Comparison of ENCODE assay signal across 9 mouse cellular contexts in genomic region chr7:29171562-29172097, GRCm38 (mm10). TPM values are rescaled to one million over a fixed set of nuclear protein-coding genes. Genes with fewer than 3 reads are reported as not detected.
A peak's percentile ranks its signal among the peaks of the same experiment; 100 is the strongest.
DNase-seq lines count a peak whose midpoint lies in the region; ATAC-seq lines count a peak whose summit lies in the region.
"Had no signal": no experiment of that assay in that cellular context is flagged by ENCODE, and none has a peak within 500 bp of the region (broad histone marks: within the 10 kb centered on the region; RNA-seq: fewer than 3 reads in every experiment).

No protein-coding gene starts in this region.

- H3K4me1 ChIP-seq in kidney, embryonic 15.5 days, result peaks cover 51% of the 10 kb centered on the region
- H3K4me1 ChIP-seq in brown adipose tissue, adult 24 weeks (ENCODE audit: control insufficient read depth, insufficient read depth, insufficient read length, low read length), result peaks cover 6% of the 10 kb centered on the region; the same call in 1 of the 2 replicates
- H3K4me1 ChIP-seq in intestine, embryonic 14.5 days (replicated peaks; ENCODE audit: control insufficient read depth, insufficient read depth, low read length), result peaks cover 16% of the 10 kb centered on the region
- peaks cover 16% of the 10 kb centered on the region for H3K4me1 ChIP-seq in neural tube, embryonic 11.5 days (ENCODE audit: control insufficient read depth, insufficient read depth, low read length)

- peaks cover 41% of the 10 kb centered on the region for H3K36me3 ChIP-seq in kidney, embryonic 15.5 days
- H3K36me3 ChIP-seq in intestine, embryonic 14.5 days (ENCODE audit: control insufficient read depth, insufficient read depth, low read length), result peaks cover 39% of the 10 kb centered on the region
- peaks cover 19% of the 10 kb centered on the region for H3K36me3 ChIP-seq in neural tube, embryonic 11.5 days (ENCODE audit: control insufficient read depth, insufficient read depth, low read length)

- peak overlapping the region; percentile 76 for H3K4me3 ChIP-seq in kidney, embryonic 15.5 days (replicated peaks)
- H3K4me3 ChIP-seq in brown adipose tissue, adult 24 weeks (ENCODE audit: insufficient read depth, low read depth, low read length), result peak overlapping the region; percentile 72
- H3K4me3 ChIP-seq in intestine, embryonic 14.5 days (ENCODE audit: low read depth, low read length), result peak overlapping the region; percentile 56
- H3K4me3 ChIP-seq in neural tube, embryonic 11.5 days (ENCODE audit: low read depth, low read length), result peak overlapping the region; percentile 60

- H3K9ac ChIP-seq in kidney, embryonic 15.5 days, result peak overlapping the region; percentile 49
- H3K9ac ChIP-seq in intestine, embryonic 14.5 days (ENCODE audit: low read length), result peak overlapping the region; percentile 32; the same call in 1 of the 2 replicates
- peak overlapping the region; percentile 5; the same call in 1 of the 2 replicates for H3K9ac ChIP-seq in neural tube, embryonic 11.5 days (ENCODE audit: low read length)

- H3K9me3 ChIP-seq in kidney, embryonic 15.5 days (replicated peaks), result no peaks in the 10 kb centered on the region
- no peaks in the 10 kb centered on the region for H3K9me3 ChIP-seq in intestine, embryonic 14.5 days (ENCODE audit: control insufficient read depth, low read length)
- H3K9me3 ChIP-seq in neural tube, embryonic 11.5 days (ENCODE audit: control insufficient read depth, low read length), result no peaks in the 10 kb centered on the region

- ATAC-seq in kidney, embryonic 15.5 days (replicated peaks; ENCODE audit: low FRiP score), result no peak
- ATAC-seq in intestine, embryonic 14.5 days (replicated peaks; ENCODE audit: low FRiP score, low TSS enrichment, low read depth), result no peak
- no peak for ATAC-seq in neural tube, embryonic 11.5 days (ENCODE audit: insufficient read depth, low FRiP score, low TSS enrichment)
- ATAC-seq in erythroblast, adult 5-6 weeks (replicated peaks; ENCODE audit: low FRiP score, poor library complexity, severe bottlenecking), result no peak
- no peak for ATAC-seq in CD4-positive, CD25-positive, alpha-beta regulatory T cell, adult 4 months

- no peak overlapping the region for H3K27ac ChIP-seq in kidney, embryonic 15.5 days
- H3K27ac ChIP-seq in brown adipose tissue, adult 24 weeks (replicated peaks; ENCODE audit: low read depth, low read length), result no peak overlapping the region
- no peak overlapping the region for H3K27ac ChIP-seq in intestine, embryonic 14.5 days (ENCODE audit: low read depth)
- H3K27ac ChIP-seq in neural tube, embryonic 11.5 days (ENCODE audit: low read depth, low read length), result no peak overlapping the region

- no peak for DNase-seq in kidney, adult 11 months
- DNase-seq in intestine, embryonic 14.5 days (ENCODE audit: low spot score), result peak; percentile 60
- no peak for DNase-seq in neural tube, embryonic 11.5 days (ENCODE audit: low spot score)
- no peak for DNase-seq in layer of hippocampus, adult 9-10 months (ENCODE audit: low spot score)
- DNase-seq: gastrocnemius, postnatal 25 days had no signal

- H3K27me3 ChIP-seq in kidney, embryonic 15.5 days, result peaks cover 43% of the 10 kb centered on the region
- peaks cover 37% of the 10 kb centered on the region for H3K27me3 ChIP-seq in intestine, embryonic 14.5 days (replicated peaks; ENCODE audit: control insufficient read depth, insufficient read depth, low read length)
- peaks cover 39% of the 10 kb centered on the region for H3K27me3 ChIP-seq in neural tube, embryonic 11.5 days (ENCODE audit: control insufficient read depth, insufficient read depth, low read length)

- H3K4me2 ChIP-seq in kidney, embryonic 15.5 days, result peak overlapping the region; percentile 92
- H3K4me2 ChIP-seq in intestine, embryonic 14.5 days (ENCODE audit: low read length), result peak overlapping the region; percentile 64
- H3K4me2 ChIP-seq in neural tube, embryonic 11.5 days (ENCODE audit: low read depth), result peak overlapping the region; percentile 67

- 6% methylated on average over 34 of the region's 34 CpGs for WGBS in kidney, embryonic 15.5 days
- 6% methylated on average over 32 of the region's 34 CpGs for WGBS in intestine, embryonic 14.5 days
- 6% methylated on average over 34 of the region's 34 CpGs for whole genome bisulfite sequencing in neural tube, embryonic 11.5 days

RNA-seq across cellular contexts. Expression of gene Spred3, which starts 1.4 kb away (rescaled TPM):
- polyA plus RNA-seq in kidney, embryonic 15.5 days (2015; fragmentation: Nextera tagmentation; extraction: Ambion mirVana), result 3.4 and 4.0 TPM in 2 replicates
- polyA plus RNA-seq in brown adipose tissue, adult 24 weeks (2012; ENCODE audit: insufficient read depth, insufficient read length, missing spikeins), result 0.32 and 1.2 TPM in 2 replicates
- 3.8 and 4.7 TPM in 2 replicates for polyA plus RNA-seq in intestine, embryonic 14.5 days (2014; fragmentation: Nextera tagmentation; extraction: Ambion mirVana)
- polyA plus RNA-seq in neural tube, embryonic 11.5 days (2014; fragmentation: Nextera tagmentation; extraction: Ambion mirVana), result 5.6 and 6.5 TPM in 2 replicates
- total RNA-seq in erythroblast, adult 5-6 weeks (2015; ENCODE audit: low replicate concordance), result 0.77 and 0.84 TPM in 2 replicates
- 0.84 and 0.85 TPM in 2 replicates for total RNA-seq in erythroblast, adult 5-6 weeks (2017; ENCODE audit: low replicate concordance)
- polyA plus RNA-seq in CD4-positive, CD25-positive, alpha-beta regulatory T cell, adult 4 months (2017; shearing (Covaris generic)), result under 1 TPM in 1 of 2 experiments, not detected in 1; 0.42 TPM

RNA-seq across cellular contexts. Expression of gene Ggn, which starts 1.6 kb away (rescaled TPM):
- 0.72 and 1.00 TPM in 2 replicates for polyA plus RNA-seq in kidney, embryonic 15.5 days (2015; fragmentation: Nextera tagmentation; extraction: Ambion mirVana)
- polyA plus RNA-seq in brown adipose tissue, adult 24 weeks (2012; ENCODE audit: insufficient read depth, insufficient read length, missing spikeins), result not detected in 2 replicates
- 0.58 and 1.0 TPM in 2 replicates for polyA plus RNA-seq in intestine, embryonic 14.5 days (2014; fragmentation: Nextera tagmentation; extraction: Ambion mirVana)
- polyA plus RNA-seq in neural tube, embryonic 11.5 days (2014; fragmentation: Nextera tagmentation; extraction: Ambion mirVana), result 0.34 and 0.46 TPM in 2 replicates
- total RNA-seq in erythroblast, adult 5-6 weeks (2015; ENCODE audit: low replicate concordance), result not detected in 2 replicates
- total RNA-seq in erythroblast, adult 5-6 weeks (2017; ENCODE audit: low replicate concordance), result not detected in 2 replicates
- polyA plus RNA-seq in CD4-positive, CD25-positive, alpha-beta regulatory T cell, adult 4 months (2017; shearing (Covaris generic)), result not detected

RNA-seq across cellular contexts. Expression of gene Psmd8, which starts 8.9 kb away (rescaled TPM):
- 263 and 266 TPM in 2 replicates for polyA plus RNA-seq in kidney, embryonic 15.5 days (2015; fragmentation: Nextera tagmentation; extraction: Ambion mirVana)
- polyA plus RNA-seq in brown adipose tissue, adult 24 weeks (2012; ENCODE audit: insufficient read depth, insufficient read length, missing spikeins), result 302 and 383 TPM in 2 replicates
- 277 and 280 TPM in 2 replicates for polyA plus RNA-seq in intestine, embryonic 14.5 days (2014; fragmentation: Nextera tagmentation; extraction: Ambion mirVana)
- polyA plus RNA-seq in neural tube, embryonic 11.5 days (2014; fragmentation: Nextera tagmentation; extraction: Ambion mirVana), result 321 and 325 TPM in 2 replicates
- total RNA-seq in erythroblast, adult 5-6 weeks (2015; ENCODE audit: low replicate concordance), result 37.1 and 71.3 TPM in 2 replicates
- total RNA-seq in erythroblast, adult 5-6 weeks (2017; ENCODE audit: low replicate concordance), result 50.2 and 52.3 TPM in 2 replicates
- 100 to 1,000 TPM; 163 to 175 TPM for polyA plus RNA-seq in CD4-positive, CD25-positive, alpha-beta regulatory T cell, adult 4 months (2017; shearing (Covaris generic))

RNA-seq across cellular contexts. Expression of gene Fam98c, which starts 15.6 kb away (rescaled TPM):
- 19.4 and 21.4 TPM in 2 replicates for polyA plus RNA-seq in kidney, embryonic 15.5 days (2015; fragmentation: Nextera tagmentation; extraction: Ambion mirVana)
- 9.9 and 10.5 TPM in 2 replicates for polyA plus RNA-seq in brown adipose tissue, adult 24 weeks (2012; ENCODE audit: insufficient read depth, insufficient read length, missing spikeins)
- 25.9 and 26.1 TPM in 2 replicates for polyA plus RNA-seq in intestine, embryonic 14.5 days (2014; fragmentation: Nextera tagmentation; extraction: Ambion mirVana)
- 17.2 and 19.1 TPM in 2 replicates for polyA plus RNA-seq in neural tube, embryonic 11.5 days (2014; fragmentation: Nextera tagmentation; extraction: Ambion mirVana)
- total RNA-seq in erythroblast, adult 5-6 weeks (2015; ENCODE audit: low replicate concordance), result 2.1 and 4.6 TPM in 2 replicates
- total RNA-seq in erythroblast, adult 5-6 weeks (2017; ENCODE audit: low replicate concordance), result 1.5 and 2.7 TPM in 2 replicates
- polyA plus RNA-seq in CD4-positive, CD25-positive, alpha-beta regulatory T cell, adult 4 months (2017; shearing (Covaris generic)), result 1 to 10 TPM; 8.3 to 9.4 TPM

RNA-seq across cellular contexts. Expression of gene Rasgrp4, which starts 37.0 kb away (rescaled TPM):
- 0.48 and 1.2 TPM in 2 replicates for polyA plus RNA-seq in kidney, embryonic 15.5 days (2015; fragmentation: Nextera tagmentation; extraction: Ambion mirVana)
- polyA plus RNA-seq in brown adipose tissue, adult 24 weeks (2012; ENCODE audit: insufficient read depth, insufficient read length, missing spikeins), result 1.0 and 2.7 TPM in 2 replicates
- 0.54 and 0.96 TPM in 2 replicates for polyA plus RNA-seq in intestine, embryonic 14.5 days (2014; fragmentation: Nextera tagmentation; extraction: Ambion mirVana)
- 0.76 and 0.82 TPM in 2 replicates for polyA plus RNA-seq in neural tube, embryonic 11.5 days (2014; fragmentation: Nextera tagmentation; extraction: Ambion mirVana)
- total RNA-seq in erythroblast, adult 5-6 weeks (2015; ENCODE audit: low replicate concordance), result 3.5 and 23.4 TPM in 2 replicates
- total RNA-seq in erythroblast, adult 5-6 weeks (2017; ENCODE audit: low replicate concordance), result 4.7 and 5.5 TPM in 2 replicates
- polyA plus RNA-seq in CD4-positive, CD25-positive, alpha-beta regulatory T cell, adult 4 months (2017; shearing (Covaris generic)), result 1 to 10 TPM; 1.1 to 3.2 TPM
